Mouse (Mus musculus) T-helper 2 cell (primary cell): ENCODE measurements around the gene Pmp22.

Source experiments
- in situ Hi-C: fragments of 300-600 bp; cut with MboI, MseI; formaldehyde crosslinking; loops from one replicate; pipeline ENCODE4 v1.15.1; 2025; ENCODE audit warnings: high pct_unique_total_duplicates

Gene Pmp22

GRCm38 (mm10) chr11:63157117-63157516, 28.3 kb downstream of the Pmp22 start:
- in situ Hi-C loops, result no loop called here

DNA sequence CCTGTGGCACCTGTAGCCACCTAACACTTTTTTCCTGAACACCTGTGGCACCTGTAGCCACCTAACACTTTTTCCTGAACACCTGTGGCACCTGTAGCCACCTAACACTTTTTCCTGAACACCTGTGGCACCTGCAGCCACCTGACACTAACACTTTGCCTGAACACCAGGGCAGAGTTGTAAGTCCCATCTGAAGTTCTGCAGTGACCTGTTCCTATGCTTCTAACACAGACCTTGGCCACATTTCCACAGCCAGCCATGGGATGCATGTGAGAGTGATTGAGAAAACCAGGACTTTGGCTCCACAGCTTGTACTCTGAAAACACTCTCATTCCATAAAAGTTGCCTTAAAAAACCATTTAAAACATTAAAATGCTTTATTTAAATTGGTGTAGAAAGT, 32.1 kb downstream of the Pmp22 start:
- in situ Hi-C loops, result no loop called here

GRCm38 (mm10) chr11:63162806-63163205, 34.0 kb downstream of the Pmp22 start:
- in situ Hi-C loops, result no loop called here

GRCm38 (mm10) chr11:63163550-63163949, 34.8 kb downstream of the Pmp22 start:
- in situ Hi-C loops, result no loop called here

GRCm38 (mm10) chr11:63163986-63164682, 35.4 kb downstream of the Pmp22 start:
- in situ Hi-C loops, result no loop called here

DNA sequence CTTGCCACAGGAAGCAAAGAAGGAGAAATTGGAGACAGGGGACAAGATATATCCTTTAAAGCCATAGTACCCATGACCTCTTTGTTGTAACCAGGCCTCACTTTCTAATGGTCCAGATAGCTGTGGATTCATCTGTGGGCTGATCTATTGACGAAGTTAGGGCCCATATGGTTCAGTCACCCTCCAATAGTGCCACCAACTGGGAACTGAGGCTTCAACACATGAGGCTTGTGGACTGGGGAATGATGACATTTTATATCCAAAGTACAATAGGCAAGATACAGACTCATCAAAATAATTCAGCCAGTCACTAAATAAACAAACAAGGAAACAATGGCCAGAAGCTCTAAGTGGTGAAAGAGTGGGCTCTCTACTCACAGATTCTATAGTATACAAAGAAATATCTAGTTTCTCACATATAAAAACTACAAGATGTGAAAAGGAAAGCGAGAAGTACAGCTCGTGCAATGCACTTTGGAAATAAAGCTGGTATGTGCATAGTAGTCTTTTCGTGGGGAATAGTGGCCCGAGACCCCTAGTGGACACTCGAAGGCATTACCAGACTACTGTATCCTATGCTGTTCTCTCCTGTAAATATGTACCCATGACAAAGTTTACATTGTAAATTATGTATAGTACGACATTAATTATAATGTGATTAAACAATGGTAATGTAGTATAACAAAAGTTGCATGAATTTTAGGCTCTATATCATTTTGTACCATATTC, 36.1 kb downstream of the Pmp22 start:
- in situ Hi-C loops, result no loop called here

DNA sequence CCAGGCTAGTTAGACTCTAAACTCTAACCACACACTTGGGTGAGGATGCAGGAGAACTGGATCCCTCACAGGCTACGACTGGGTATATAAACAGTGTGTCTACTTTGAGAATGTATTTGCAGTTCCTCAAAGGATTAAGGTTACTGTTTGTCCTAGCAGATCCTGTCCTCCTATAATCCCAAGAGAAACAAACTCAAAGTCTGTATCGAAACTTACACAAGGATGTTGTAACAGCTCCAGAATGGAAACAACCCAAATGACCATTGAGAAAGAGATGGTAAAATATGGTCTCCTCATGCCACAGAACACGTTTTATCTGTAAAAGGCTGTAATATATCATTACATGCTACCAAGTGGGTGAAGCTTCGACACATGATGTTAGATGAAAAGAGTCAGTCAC, 39.0 kb downstream of the Pmp22 start:
- in situ Hi-C loops, result no loop called here

DNA sequence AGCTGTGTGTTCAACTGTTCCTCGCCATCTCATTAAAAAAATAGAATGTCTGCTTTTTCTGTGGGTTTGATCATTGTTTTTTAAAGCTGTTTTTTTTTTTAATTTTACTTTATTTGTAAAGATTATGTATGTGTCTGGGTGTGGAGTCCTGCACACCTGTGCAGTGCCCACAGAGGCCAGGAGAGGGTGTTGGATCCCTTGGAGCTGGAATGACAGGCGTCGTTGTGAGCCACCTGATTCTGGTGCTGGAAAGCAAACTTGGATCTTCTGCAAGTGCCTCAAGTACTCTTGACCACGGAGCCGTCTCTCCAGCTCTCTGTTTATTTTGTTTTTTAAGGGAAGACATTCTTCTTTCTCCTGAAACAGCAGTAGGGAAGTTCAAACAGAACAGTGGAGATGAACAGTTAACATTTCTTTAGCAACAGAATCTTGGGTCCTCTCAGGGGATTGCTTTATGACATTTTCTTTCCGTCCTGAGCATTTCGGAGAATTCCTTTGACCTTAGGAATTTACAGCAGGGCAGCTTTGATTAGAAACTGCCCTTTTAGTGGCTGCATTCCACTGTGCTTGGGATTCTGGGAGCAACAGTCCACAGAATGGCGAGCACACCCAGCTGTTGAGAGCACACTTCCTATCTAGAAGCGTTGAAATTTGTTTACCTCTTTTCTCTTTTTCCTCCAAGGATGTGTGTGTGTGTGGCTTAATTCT, 39.9 kb downstream of the Pmp22 start:
- in situ Hi-C loops, result no loop called here

DNA sequence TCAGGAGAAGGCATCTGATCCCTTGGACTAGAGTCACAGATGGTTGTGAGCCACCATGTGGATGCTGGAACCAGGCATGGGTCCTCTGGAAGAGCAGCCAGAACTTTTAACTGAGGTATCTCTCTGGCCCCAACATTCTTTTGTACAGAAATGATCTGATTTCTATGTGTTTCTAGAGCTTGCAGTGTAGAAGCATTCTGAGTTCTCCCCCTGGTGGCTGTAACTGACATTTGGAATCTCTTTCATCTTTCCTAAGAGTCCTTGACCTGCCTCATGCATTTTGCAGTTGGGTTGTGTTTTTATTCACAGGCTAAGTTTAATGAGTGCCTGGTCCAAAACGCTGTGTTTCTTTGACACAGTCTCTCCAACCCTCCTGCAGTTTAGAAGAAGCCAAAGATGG, 43.2 kb downstream of the Pmp22 start:
- in situ Hi-C loops, result no loop called here

DNA sequence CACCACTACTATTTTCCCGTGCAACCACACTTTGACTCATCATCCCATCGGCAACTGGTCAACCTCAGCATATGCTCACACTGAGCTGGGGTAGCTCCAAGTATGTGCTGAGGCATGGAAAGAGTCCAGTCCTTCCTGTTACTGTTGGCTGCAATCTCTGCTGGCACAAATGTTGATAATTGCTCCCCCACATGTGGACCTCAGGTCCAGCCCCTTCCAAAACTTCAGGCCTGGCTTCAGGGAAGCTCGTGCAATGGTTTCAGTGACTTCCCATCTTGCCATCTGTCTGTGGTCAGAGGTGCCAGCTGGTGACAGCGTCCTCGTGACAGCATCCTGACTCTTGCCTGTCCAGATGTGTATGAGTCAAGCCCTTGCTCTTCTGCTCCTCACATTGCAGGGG, 44.8 kb downstream of the Pmp22 start:
- in situ Hi-C loops, result no loop called here

- in situ Hi-C loops, result no loop called here
Observed at GRCm38 (mm10) chr11:63175302-63175701, 46.5 kb downstream of the Pmp22 start.

DNA sequence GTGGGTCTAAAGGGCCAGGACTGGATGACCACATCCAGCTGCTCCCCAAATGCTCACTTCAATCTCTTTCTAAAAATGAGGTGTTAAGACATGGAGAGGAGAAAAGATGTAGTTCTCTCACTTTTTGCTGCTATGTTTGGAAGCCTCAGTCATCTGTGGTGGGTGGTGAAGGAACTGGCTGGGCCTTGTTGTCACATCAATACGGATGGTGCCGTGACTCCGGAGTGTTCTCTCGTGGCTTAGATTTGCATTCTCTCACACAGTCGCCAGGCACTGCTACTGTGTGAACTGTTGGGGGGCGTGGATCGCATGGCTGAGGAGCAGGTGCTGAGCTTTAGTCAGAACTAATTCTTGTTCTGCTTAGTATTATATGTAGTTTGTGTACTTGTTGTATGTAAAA, 47.6 kb downstream of the Pmp22 start:
- in situ Hi-C loops, result no loop called here

DNA sequence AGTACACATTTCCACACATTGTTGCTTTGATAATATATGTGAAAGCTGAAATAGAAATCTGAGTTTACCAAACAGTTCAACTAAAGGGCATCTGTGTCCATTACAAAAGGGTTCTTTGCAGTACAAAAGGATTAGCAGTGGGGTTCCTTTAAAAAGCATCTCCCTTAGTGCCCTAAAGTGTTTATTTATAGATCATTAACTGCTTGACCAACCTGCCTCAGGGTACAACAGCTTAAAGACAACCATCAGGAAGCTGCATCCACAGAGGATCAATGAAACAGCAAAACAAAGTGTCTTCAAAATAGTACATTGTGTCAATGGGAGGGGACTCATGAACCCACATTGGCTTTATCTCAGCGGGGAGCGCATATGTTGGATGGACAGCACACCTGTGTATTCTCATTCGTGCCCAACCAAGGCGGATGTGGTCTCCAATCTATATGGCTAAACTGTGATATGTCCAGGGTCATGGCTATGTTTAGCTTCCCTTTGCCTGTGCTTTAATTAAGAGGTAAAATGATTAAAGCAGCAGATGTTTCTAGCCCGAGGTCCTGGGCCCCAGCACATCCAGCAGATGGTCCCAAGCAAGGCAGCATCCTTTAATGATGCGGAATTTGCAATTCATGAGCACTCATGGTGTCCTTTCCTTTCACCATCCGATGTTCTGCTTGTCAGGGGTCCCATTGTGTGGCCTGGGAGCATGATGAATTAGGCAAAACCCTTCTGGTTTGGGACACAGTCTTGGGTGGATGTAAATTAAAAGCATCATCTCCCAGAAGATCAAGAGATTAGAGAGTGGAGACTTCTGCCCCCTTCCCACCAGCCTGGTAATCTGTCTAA, 51.7 kb downstream of the Pmp22 start:
- in situ Hi-C loops, result no loop called here

DNA sequence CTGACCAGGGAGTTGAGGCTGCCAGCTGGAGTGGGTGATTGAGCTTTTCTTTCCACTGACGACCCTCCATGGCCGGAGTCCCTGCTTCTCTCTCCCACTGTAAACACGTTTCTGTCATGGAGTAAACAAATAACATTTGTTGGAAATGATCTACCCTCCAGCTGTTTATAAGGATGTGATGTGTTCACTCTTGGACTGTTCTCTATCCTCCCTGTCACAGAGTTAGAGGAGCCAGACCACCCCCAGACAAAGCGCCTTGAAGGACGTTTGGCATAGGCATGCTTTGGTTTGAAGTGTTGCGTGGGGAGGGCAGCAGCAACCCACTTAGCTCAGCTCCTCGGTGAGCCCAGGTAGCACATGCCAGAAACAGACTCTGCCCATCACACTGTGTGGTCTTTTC, 60.0 kb downstream of the Pmp22 start:
- in situ Hi-C loops, result no loop called here

DNA sequence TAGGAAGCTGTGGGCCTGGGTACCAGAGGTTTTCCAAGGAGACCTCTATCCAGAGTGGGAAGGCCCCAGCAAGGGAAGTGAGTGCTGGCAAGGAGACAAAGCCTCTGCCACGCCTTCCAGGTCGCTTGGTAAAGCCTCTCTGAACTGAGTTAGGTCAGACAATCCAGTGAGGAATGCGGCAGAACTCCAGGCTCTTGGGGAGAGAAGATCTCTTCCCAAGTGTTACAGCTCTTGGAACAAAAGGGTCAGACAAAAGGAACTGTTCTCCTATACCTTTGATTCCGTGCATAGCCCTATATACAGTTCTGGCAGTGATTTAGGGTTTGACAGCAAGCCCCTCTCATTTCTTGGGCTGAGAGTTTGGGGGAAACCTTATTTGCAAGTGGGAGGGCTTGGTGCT, 69.3 kb downstream of the Pmp22 start:
- in situ Hi-C loops, result no loop called here

GRCm38 (mm10) chr11:63201989-63202535, 73.3 kb downstream of the Pmp22 start:
- in situ Hi-C loops, result loop anchor here (10.0 kb wide), 1 partner anchor 303 kb away; no protein-coding TSS in a partner anchor
